Mouse (Mus musculus) kidney, adult 8-10 months (tissue): ENCODE results near the gene Kirrel2.

Experiments used
- DNase-seq, 2 experiments: peaks; one replicate each; pipeline ENCODE4 v3.0.0; 2022

Kirrel2 gene

DNA sequence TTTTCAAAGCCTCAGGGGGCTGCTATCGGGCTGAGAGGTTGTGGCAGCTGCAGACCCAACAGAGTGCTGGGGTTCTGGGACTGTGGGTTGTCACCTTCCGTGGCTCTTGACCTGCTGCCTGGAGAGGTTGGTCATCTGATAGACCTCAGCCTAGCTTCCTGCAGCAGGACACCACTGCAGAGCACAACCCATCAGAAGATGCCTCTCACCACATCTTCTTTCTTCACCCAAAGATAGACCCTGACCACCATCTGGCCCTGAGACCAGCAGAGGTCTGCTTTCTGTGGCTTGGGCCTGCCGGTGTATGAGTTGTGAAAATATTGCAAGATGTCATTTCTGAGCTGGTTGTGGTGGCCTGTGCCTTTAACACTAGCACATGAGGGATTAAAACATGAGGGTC, 46.5 kb downstream of the Kirrel2 start:
- no peak for DNase-seq

DNA sequence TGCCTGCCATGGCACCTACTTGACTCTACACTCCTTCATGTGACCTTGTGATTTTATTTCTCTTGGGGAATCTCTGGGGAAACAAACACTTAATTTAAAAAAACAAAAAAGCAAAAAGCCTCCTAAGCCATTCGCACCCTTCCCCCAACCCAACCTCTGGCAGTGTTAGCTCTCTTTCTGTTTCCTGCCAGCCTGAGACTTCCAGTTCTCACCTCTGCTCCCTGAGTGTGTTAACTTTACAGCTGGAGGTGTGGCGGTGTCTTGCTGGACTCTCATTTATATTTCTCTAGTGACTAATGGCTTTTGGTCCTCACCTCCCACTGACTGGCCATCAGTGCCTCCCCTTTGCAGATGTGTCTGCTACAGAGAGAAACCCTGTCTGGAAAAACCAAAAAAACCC, 47.7 kb downstream of the Kirrel2 start:
- no peak for DNase-seq

DNA sequence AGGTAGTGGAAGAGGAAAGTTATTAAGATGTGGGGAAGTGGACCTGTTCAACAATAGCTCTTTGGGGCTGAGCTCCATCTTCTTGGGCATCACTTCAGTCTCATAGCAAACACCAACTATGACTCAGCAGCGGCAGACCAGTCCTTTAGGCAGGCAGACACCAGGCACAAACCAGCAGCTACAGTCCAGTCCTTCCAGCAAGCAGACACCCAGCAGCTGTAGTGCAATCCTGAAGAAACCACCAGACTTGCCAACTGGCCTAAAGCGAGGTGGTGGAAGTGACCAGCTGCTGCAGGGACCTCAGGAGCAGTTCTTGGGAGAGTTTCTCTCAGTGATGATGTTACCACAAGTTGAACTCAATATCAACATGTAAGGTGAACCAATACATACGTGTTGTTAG, 48.9 kb downstream of the Kirrel2 start:
- no peak for DNase-seq

DNA sequence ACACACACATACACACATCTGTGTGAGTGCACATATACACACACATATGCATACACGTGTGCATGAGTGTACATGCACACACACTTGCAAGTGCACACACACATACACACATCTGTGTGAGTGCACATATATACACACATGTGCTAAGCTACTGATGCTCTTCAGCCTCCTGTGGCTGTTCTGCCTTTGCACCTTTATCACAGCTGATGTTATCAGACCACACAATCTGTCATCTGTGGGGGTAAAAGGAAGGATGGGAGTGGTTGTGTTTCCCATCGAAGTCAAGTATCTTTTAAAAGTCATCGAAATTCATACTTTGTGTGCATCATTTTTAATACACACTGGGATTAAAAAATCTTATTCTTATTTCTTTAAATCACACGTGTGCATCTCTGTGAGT, 55.1 kb downstream of the Kirrel2 start:
- no peak for DNase-seq

DNA sequence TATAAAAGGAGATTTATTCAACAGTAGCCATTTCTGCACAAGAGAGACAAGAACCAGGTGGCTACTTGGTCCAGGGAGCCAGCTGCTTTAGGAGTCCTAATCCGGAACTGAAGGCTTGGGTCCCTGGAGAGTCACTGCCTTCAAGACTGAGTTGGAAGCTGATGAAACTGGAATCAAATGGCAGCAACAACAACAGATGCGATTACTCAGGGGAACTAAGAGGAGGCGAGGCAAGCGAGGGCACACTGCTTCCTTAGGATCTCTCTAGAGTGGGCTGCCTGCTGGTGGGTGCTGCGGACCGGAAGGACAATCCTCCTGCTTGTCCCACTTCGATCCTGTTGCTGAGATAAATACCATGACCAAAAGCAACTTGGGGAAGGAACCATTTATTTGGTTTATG, 57.8 kb downstream of the Kirrel2 start:
- DNase-seq = no peak
